Mouse (Mus musculus): ENCODE data around the gene 9430097D07Rik. TPM values are rescaled to one million over a fixed set of nuclear protein-coding genes. Genes with fewer than 3 reads are reported as not detected.
A peak's percentile ranks its signal among the peaks of the same experiment; 100 is the strongest.

The 9430097D07Rik gene
- total RNA-seq, 2 experiments from 2014 or later: 0.20 to 0.43 TPM

GRCm38 (mm10) chr2:32568149-32568548 lies 7.3 kb downstream of the 9430097D07Rik start:
- DNase-seq (ENCODE audit: low spot score in 2 of 2): no peak

DNA sequence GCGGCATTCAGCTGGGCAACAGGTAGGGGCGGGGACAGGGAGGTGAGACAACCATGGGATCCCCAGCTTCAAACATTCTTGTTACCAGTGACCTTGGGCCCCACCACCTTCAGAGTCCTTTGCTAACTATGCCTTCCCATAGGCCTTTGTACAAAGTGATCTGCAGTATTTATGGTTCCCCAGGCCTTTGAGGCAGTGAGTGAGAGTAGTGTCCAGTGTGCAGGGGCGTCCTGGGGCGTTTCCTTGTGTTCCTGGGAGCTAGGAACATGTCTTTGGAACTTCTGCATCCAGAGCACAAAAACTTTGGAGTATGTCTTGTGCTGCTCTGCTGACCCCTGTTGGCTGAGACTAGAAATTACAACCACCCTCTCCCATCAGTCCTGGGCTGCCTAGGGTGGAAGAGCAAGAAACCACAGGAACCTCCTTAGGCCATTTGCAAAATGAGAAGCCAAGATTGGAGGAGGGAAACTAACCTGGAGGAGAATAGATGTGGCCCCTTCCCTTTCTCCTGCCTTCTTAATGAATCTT lies 8.9 kb downstream of the 9430097D07Rik start:
- peak in 1 of 2 experiments; percentile 78 for DNase-seq (ENCODE audit: low spot score in 2 of 2)

DNA sequence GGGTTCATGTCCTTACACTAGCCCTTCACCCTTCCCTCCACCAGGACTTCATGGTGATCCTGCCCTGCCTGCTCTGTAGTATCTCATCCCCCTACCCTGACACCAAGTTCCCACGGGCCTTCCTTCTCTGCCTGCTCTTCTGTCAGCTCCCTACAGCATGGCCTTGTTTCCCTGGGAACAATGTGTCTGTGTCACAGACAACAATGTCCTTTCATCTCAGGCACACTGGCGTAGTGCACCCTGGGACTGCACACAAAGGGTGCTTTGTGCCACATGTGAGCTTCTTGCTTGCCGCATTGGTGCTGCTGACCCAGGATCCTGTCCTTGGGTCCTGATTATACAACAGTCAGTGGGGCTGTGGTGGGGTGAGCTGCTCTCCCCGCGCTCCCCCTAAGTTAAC lies 15.9 kb downstream of the 9430097D07Rik start:
- DNase-seq (ENCODE audit: low spot score in 2 of 2): peak in 1 of 2 experiments; percentile 81

DNA sequence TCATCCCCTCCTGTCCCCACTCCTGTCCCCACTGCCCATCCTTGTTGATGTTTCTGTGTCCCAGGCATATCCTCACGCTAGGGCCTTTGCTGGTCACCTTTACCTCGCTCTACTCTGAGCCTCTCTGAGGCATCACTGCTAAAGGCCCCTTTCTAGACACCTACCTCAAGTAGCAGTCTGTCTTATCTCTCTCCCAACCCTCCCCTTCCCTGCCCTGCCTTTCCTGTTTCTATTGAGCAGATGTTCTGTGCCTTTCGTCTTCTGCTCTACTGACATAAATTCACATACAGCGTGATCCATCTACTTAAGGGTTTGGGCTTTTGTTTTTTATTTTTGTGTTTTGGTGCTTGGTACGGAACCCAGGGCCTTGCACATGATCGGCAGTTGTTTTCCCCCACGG lies 19.5 kb downstream of the 9430097D07Rik start:
- no peak for DNase-seq (ENCODE audit: low spot score in 2 of 2)

- DNase-seq (ENCODE audit: low spot score in 2 of 2): no peak
Observed at GRCm38 (mm10) chr2:32555484-32555883, 20.0 kb downstream of the 9430097D07Rik start.

DNA sequence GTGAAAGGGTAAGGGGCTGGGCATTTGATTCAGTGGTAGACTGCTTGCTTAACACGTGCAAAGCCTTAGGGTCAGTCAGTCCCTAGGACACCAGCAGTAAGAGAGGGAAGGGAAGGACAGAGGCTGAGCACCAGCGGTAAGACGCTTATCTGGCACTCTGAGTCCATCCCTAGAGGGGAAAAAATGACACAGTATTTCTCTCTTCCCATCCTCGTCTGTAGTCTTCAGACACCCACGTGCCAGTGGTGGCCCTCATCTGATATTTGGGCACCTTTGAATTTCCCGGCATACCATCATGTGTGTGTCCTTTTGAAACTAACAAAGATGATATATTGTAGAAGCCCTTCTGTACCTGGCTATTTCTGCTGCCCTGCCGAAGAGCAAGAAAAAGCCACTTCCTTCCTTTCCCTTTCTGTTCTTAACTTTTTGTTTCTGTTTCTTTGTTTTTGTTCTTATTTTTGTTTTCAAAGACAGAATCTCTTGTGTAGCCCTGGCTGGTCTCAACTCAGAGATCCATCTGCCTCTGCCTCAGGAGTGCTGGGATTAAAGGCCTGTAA lies 21.8 kb downstream of the 9430097D07Rik start:
- no peak for DNase-seq (ENCODE audit: low spot score in 2 of 2)

DNA sequence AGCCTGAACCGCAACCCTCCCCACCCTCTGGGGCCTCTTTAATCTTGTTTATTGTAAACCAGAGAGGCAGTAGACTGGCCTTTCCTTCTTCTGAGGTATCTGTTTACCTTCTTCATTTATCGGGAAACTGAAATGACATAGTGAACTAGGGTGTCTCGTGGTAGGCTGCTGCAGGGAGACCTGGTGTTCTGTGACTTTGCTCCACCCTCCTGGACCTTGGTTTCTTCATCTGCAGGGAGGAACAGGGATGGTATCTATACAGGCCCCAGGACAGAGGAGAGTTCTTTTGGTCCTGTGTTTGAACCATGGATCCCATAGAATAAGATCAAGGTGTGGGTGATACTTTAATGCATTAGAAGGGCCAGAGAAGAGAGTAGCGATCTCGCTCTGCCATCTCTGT lies 24.2 kb downstream of the 9430097D07Rik start:
- no peak for DNase-seq (ENCODE audit: low spot score in 2 of 2)

DNA sequence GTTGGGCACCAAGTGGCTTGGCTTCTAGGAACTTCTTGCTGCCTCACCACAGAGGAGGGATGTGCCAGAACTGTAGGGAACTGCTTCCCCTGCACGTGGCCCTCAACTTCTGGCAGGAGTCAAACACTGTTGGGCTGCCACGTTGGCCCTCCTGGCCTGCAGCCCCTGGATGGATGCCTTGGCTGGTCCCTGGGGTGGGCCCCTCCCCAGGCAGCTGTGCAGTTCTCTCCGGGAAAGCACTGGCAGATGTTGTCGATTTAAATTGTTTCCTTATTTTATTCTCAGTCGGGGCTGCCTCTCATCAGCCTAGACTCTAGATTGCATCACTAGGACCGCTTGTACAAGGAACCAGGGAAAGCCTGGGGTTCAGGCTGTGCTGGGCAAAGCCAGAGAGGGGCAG lies 25.7 kb downstream of the 9430097D07Rik start:
- peak in 1 of 2 experiments; percentile 35 for DNase-seq (ENCODE audit: low spot score in 2 of 2)

GRCm38 (mm10) chr2:32549171-32549570 lies 26.3 kb downstream of the 9430097D07Rik start:
- DNase-seq (ENCODE audit: low spot score in 2 of 2): no peak

GRCm38 (mm10) chr2:32547964-32548739 lies 27.3 kb downstream of the 9430097D07Rik start:
- DNase-seq (ENCODE audit: low spot score in 2 of 2): no peak

GRCm38 (mm10) chr2:32547380-32547779 lies 28.1 kb downstream of the 9430097D07Rik start:
- DNase-seq (ENCODE audit: low spot score in 2 of 2): no peak

DNA sequence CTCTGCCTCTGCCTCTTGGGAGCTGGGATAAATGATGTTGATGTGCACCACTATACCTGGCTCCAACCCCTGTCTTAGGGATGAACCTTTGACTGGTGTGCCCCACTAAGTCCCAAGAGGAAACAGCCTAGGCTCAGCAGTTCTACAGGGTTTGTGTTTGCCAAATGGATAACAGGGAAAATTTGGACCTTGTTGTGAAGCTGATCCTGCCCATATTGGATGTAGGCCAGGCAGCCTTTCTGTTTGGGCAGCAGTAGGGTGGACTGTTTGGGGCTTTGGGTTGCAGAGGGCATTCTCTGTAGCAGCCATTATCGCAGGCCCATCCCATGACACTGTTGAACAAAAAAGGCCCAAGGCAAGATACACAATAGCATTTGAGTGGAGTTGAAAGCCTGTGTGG lies 28.5 kb downstream of the 9430097D07Rik start:
- DNase-seq (ENCODE audit: low spot score in 2 of 2): no peak

DNA sequence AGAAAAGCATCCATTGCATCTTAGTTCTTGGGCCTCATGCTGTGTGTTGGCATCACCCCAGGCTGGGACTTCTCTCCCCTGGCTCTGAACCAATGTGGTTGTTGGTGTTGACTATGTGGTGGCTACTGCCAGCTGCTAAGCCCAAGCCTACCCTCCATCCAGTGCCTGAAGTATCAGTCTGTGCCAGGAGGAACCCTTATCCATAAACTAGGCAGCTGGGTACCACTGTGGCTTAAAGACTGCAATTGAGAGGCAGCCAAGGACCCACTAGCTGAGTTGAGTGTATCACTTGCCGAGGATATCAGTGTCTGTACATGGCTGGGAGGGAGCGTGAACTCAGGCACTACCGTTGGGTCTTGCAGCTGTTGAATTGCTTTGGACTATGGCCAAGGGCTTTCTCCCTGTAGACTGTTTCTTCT lies 32.4 kb downstream of the 9430097D07Rik start:
- DNase-seq (ENCODE audit: low spot score in 2 of 2): peak in 1 of 2 experiments; percentile 52

DNA sequence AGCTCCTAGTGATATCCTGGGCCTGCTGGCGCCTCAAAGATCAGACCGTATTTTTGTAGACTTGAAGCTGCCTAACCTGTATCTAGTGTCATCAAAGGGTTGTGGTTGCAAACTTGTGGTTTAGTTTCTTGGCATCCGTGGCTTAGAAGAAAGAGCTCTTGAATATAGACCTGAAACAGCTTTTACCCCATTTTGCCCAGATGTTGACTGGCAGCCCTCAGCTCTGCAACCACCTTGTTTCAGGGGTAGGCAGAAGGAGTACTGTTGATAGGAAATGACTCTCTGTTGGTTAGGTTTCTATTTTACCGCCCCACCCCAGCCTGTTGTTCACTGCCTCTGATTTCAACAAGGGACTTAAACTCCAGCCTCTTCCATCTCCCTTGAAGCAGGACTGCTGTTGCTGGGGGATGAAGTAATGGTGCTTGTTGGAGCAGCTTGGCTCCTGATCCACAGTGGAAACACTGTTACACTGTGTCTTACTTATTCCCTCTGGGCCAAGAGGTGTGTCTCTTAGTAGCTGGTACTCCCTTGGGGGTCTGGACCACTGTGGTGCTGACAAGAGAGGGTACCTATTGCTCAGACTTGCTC lies 33.4 kb downstream of the 9430097D07Rik start:
- no peak for DNase-seq (ENCODE audit: low spot score in 2 of 2)

- DNase-seq (ENCODE audit: low spot score in 2 of 2): no peak
Observed at GRCm38 (mm10) chr2:32541333-32541908, 34.1 kb downstream of the 9430097D07Rik start.

DNA sequence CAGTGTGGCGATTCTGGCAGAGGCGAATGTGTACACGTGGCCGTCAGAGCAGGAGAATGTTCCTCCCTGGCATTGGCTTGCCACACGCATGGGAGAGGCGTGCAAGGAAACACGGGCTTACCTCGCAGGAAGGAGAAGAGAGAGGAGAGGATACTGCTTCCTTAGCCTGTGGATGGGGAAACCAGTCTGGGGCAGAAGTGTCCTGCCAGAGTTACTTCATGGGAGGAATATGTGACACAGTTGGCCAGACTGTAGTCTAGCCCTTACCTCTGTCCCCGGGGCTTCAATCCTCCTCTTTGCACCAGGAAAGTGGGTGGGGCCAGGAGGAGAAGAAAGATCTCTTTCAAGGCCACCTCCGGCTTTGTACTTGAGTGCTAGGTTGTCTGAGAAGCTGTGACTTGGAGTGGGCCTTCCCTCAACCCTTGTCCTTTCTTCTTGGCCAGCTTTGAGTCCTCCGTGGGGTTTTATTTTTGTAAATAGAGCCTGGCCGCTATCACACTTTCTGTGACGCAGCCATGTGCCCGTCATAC lies 36.0 kb downstream of the 9430097D07Rik start:
- DNase-seq (ENCODE audit: low spot score in 2 of 2): no peak

GRCm38 (mm10) chr2:32538461-32538860 lies 37.0 kb downstream of the 9430097D07Rik start:
- DNase-seq (ENCODE audit: low spot score in 2 of 2): peak in 1 of 2 experiments; percentile 28

DNA sequence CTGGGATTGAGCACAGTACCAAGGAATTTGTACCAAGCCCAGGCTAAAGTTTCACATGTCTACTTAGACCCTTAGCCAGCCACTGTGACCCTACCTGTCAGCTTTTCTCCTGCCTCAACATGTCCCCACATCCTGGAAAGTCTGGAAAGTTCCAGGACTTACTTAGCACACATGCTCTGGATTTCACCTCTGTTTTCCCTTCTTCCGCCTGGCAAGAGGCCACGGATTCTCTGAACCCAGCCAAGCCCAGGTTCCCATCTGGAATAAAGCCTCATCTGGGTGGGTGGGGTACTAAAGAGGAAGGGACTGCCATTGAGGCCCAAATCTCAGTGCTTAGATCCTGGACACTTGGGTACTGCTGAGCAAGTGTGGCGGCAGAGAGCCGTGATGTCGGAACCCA lies 37.5 kb downstream of the 9430097D07Rik start:
- DNase-seq (ENCODE audit: low spot score in 2 of 2): no peak

DNA sequence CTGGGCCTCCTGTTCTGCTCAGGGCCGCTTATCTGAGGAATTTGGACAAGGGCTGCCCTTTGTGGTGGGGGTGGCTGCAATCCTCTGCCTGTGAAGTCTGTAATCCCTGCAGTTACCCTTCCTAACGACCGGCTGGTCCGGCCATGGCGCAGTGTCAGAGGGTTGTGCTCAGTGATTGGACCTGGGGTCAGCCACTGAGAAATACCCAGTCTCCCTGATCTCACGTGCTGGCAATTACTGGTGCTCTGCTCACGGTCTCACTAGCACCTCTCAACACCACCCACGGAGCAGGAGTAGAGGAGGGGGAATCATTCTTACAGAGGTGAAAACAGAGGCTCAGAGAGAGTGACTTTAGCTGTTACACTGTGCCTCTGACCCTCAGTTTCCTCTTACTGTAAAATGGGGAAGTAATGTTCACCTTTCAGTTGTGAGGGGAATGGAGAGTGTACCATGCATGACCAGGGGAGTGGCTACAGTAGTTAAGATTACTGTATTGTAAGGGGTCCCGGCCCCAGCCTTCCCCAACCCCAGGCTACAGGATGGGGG lies 38.1 kb downstream of the 9430097D07Rik start:
- no peak for DNase-seq (ENCODE audit: low spot score in 2 of 2)

DNA sequence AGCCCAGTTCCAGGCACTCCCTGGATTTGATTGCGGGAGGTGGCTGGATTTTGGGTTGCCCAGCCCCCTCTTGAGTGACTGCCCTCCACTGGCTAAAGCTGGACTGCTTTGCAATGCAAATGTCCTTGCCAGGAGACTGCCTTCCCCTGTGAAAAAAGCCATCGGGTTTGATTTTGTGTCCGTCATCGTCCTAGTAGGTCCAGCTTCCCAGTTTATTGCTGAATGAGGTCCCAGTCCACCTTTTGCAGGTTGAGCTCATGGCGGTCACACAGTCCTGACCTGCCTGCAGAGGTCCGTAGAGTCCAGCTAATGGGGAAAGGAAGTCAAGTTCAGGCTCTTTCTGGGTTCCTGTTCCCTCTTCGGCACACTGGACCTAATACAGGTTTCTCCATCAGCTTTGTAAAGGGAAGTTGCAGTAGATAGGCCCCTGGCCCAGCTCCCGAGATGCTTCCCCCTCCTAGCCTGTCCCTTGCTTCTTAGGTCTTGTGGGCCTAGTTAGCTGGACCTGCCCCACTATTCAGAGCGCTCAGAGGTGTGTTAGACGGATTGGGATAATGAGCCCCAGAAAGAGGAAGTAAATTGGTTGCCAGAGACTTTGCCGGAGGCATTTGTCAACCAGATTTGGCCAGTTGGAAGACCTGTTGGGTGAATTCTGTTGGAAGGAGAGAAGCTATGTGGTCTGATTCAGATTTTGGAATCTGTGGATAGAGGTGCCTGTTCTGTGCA lies 38.7 kb downstream of the 9430097D07Rik start:
- DNase-seq (ENCODE audit: low spot score in 2 of 2): peak; percentile 32 to 56

All from layer of hippocampus, adult 18-20 months (tissue).